Mouse (Mus musculus): ENCODE data around the gene Gm11111.
"Not testable (repeated sequence)": the region's sequence is repeated elsewhere in the genome, so short reads cannot be mapped to it uniquely, and the experiment has no call there.

Gene Gm11111

GRCm38 (mm10) chr5:98552395-98552794 is at the start of gene Gm11111:
Gene Gm11111, plus strand, starts transcription at chr5:98552695.
- in situ Hi-C loops (cut with MboI, MseI) = no loop called here

GRCm38 (mm10) chr5:98516214-98516613 is 36.3 kb upstream of the Gm11111 start:
- in situ Hi-C loops (cut with MboI, MseI) = no loop called here

GRCm38 (mm10) chr5:98520118-98520517 is 32.4 kb upstream of the Gm11111 start:
- in situ Hi-C loops (cut with MboI, MseI) = no loop called here

- in situ Hi-C loops (cut with MboI, MseI) = no loop called here
Observed at GRCm38 (mm10) chr5:98522270-98522977, 30.1 kb upstream of the Gm11111 start.

GRCm38 (mm10) chr5:98523050-98523449 is 29.4 kb upstream of the Gm11111 start:
- in situ Hi-C loops (cut with MboI, MseI) = no loop called here

- in situ Hi-C loops (cut with MboI, MseI) = no loop called here
Observed at GRCm38 (mm10) chr5:98523783-98524182, 28.7 kb upstream of the Gm11111 start.

- in situ Hi-C loops (cut with MboI, MseI) = no loop called here
Observed at GRCm38 (mm10) chr5:98541333-98541732, 11.2 kb upstream of the Gm11111 start.

- in situ Hi-C loops (cut with MboI, MseI) = no loop called here
Observed at GRCm38 (mm10) chr5:98550285-98550684, 2.2 kb upstream of the Gm11111 start.

- in situ Hi-C loops (cut with MboI, MseI) = no loop called here
Observed at GRCm38 (mm10) chr5:98550873-98551272, 1.6 kb upstream of the Gm11111 start.

- in situ Hi-C loops (cut with MboI, MseI) = no loop called here
Observed at GRCm38 (mm10) chr5:98552811-98553601, 511 bp downstream of the Gm11111 start.

- in situ Hi-C loops (cut with MboI, MseI) = no loop called here
Observed at GRCm38 (mm10) chr5:98561301-98561700, 8.8 kb downstream of the Gm11111 start.

- in situ Hi-C loops (cut with MboI, MseI) = no loop called here
Observed at GRCm38 (mm10) chr5:98562806-98563205, 10.3 kb downstream of the Gm11111 start.

GRCm38 (mm10) chr5:98563801-98564200 is 11.3 kb downstream of the Gm11111 start:
- in situ Hi-C loops (cut with MboI, MseI) = no loop called here

GRCm38 (mm10) chr5:98566461-98567193 is 14.1 kb downstream of the Gm11111 start:
- in situ Hi-C loops (cut with MboI, MseI) = no loop called here

GRCm38 (mm10) chr5:98568481-98568880 is 16.0 kb downstream of the Gm11111 start:
- in situ Hi-C loops (cut with MboI, MseI) = no loop called here

- in situ Hi-C loops (cut with MboI, MseI) = no loop called here
Observed at GRCm38 (mm10) chr5:98569029-98569513, 16.6 kb downstream of the Gm11111 start.

- in situ Hi-C loops (cut with MboI, MseI) = no loop called here
Observed at GRCm38 (mm10) chr5:98572392-98572791, 19.9 kb downstream of the Gm11111 start.

- in situ Hi-C loops (cut with MboI, MseI) = no loop called here
Observed at GRCm38 (mm10) chr5:98574711-98575470, 22.4 kb downstream of the Gm11111 start.

GRCm38 (mm10) chr5:98575471-98575834 is 23.0 kb downstream of the Gm11111 start:
- in situ Hi-C loops (cut with MboI, MseI) = no loop called here

- in situ Hi-C loops (cut with MboI, MseI) = not testable (repeated sequence)
Observed at GRCm38 (mm10) chr5:98576538-98576937, 24.0 kb downstream of the Gm11111 start.

GRCm38 (mm10) chr5:98578398-98578797 is 25.9 kb downstream of the Gm11111 start:
- in situ Hi-C loops (cut with MboI, MseI) = no loop called here

All from T-helper 1 cell (primary cell).